ENCODE assay signal across 21 mouse cellular contexts in the genomic region with DNA sequence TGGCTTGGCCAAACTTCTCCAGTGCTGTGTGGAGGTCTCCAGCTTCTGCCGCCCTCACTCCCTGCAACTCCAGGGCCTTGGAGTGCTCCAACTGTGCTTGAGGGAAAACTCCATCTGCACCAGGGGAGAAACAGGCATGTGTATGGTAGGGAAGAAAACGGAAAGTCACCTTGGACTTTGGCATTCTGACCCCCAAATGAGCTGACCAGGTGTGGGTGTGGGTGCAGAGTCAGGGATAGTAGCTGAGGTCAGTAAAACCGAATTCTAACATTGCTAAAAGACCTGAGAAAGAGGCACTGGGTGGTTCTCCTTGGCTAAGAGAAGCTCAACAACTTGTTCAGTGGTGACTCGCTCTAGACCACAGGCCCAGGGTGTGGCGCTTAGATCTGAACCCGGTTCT. TPM values are rescaled to one million over a fixed set of nuclear protein-coding genes. Genes with fewer than 3 reads are reported as not detected.
DNase-seq lines count a peak whose midpoint lies in the region; ATAC-seq and TF ChIP-seq lines count a peak whose summit lies in the region.
"Had no signal": no experiment of that assay in that cellular context is flagged by ENCODE, and none has a peak within 500 bp of the region (broad histone marks: within the 10 kb centered on the region; RNA-seq: fewer than 3 reads in every experiment).

No protein-coding gene starts in this region.

- H3K4me3 ChIP-seq in kidney, embryonic 16.5 days (ENCODE audit: low read length): 0 out of 2 replicates have a peak overlapping the region, but pooled peaks have one; percentile 26
- H3K4me3 ChIP-seq in liver, postnatal 0 days (ENCODE audit: low read depth, low read length): peak overlapping the region; percentile 45
- H3K4me3 ChIP-seq in intestine, postnatal 0 days (ENCODE audit: low read depth, low read length): no peak overlapping the region
- H3K4me3 ChIP-seq: forebrain, embryonic 12.5 days; heart, embryonic 13.5 days; hindbrain, embryonic 12.5 days had no signal

- no peaks in the 10 kb centered on the region for H3K9me3 ChIP-seq in kidney, embryonic 16.5 days (ENCODE audit: low read length)
- H3K9me3 ChIP-seq in liver, postnatal 0 days (ENCODE audit: low read length): no peaks in the 10 kb centered on the region
- no peaks in the 10 kb centered on the region for H3K9me3 ChIP-seq in intestine, postnatal 0 days (ENCODE audit: control insufficient read depth)
- H3K9me3 ChIP-seq: forebrain, embryonic 12.5 days; heart, embryonic 13.5 days; hindbrain, embryonic 12.5 days had no signal

- no peak for TF ChIP-seq EP300 in liver, postnatal 0 days (IDR thresholded peaks at IDR 0.05; ENCODE audit: low read depth)

- 78% methylated on average over 6 of the region's 6 CpGs for WGBS in kidney, embryonic 16.5 days
- 50% methylated on average over 6 of the region's 6 CpGs for WGBS in liver, postnatal 0 days (ENCODE audit: insufficient replicate concordance)
- 76% methylated on average over 6 of the region's 6 CpGs for WGBS in intestine, postnatal 0 days

- H3K27ac ChIP-seq in kidney, embryonic 16.5 days (ENCODE audit: low read length): peak overlapping the region; percentile 90
- H3K27ac ChIP-seq in liver, postnatal 0 days (ENCODE audit: low read depth): peak overlapping the region; percentile 88
- no peak overlapping the region for H3K27ac ChIP-seq in intestine, postnatal 0 days (ENCODE audit: low read depth, low read length)
- H3K27ac ChIP-seq: forebrain, embryonic 12.5 days; heart, embryonic 13.5 days; hindbrain, embryonic 12.5 days had no signal

- no peaks in the 10 kb centered on the region for H3K27me3 ChIP-seq in kidney, embryonic 16.5 days (ENCODE audit: insufficient read depth, low read length)
- peaks cover 10% of the 10 kb centered on the region for H3K27me3 ChIP-seq in liver, postnatal 0 days (ENCODE audit: insufficient read depth, low read length)
- H3K27me3 ChIP-seq in intestine, postnatal 0 days (replicated peaks; ENCODE audit: control insufficient read depth, insufficient read depth, low read length): no peaks in the 10 kb centered on the region

- no peak for ATAC-seq in kidney, embryonic 16.5 days (ENCODE audit: low FRiP score, low TSS enrichment)
- ATAC-seq in liver, postnatal 0 days: no peak
- no peak for ATAC-seq in intestine, postnatal 0 days

- H3K4me2 ChIP-seq in kidney, embryonic 16.5 days (replicated peaks; ENCODE audit: low read depth, low read length): peak overlapping the region; percentile 24
- peak overlapping the region; percentile 88 for H3K4me2 ChIP-seq in liver, postnatal 0 days (ENCODE audit: low read depth, low read length)
- no peak overlapping the region for H3K4me2 ChIP-seq in intestine, postnatal 0 days (replicated peaks; ENCODE audit: low read depth)
- H3K4me2 ChIP-seq: forebrain, embryonic 12.5 days; heart, embryonic 13.5 days; hindbrain, embryonic 12.5 days; midbrain, embryonic 11.5 days had no signal

- peak; percentile 51 for DNase-seq in kidney, adult 11 months
- no peak for DNase-seq in kidney, postnatal 10 days
- peak; percentile 15 for DNase-seq in lung, postnatal 36 days
- no peak for DNase-seq in lung, postnatal 14 days
- DNase-seq in liver, postnatal 0 days: no peak
- DNase-seq in heart, adult 9 months (ENCODE audit: low spot score in 2 of 2): no peak
- DNase-seq: adrenal gland, adult 2 months; cerebellum, adult 11 months; cerebellum, postnatal 10 days; layer of hippocampus, adult 9-11 months; right cerebral cortex, adult 18-20 months; right cerebral cortex, postnatal 4 days; thymus, adult 18-20 months; thymus, postnatal 36 days had no signal

- no peak for TF ChIP-seq CTCF in liver, postnatal 0 days (IDR thresholded peaks at IDR 0.05; ENCODE audit: low read depth)
- TF ChIP-seq CTCF in intestine, postnatal 0 days (IDR thresholded peaks at IDR 0.05; ENCODE audit: low read depth): no peak

- no peak overlapping the region for H3K9ac ChIP-seq in kidney, embryonic 16.5 days (replicated peaks; ENCODE audit: low read length)
- H3K9ac ChIP-seq in liver, postnatal 0 days (replicated peaks): peak overlapping the region; percentile 60
- H3K9ac ChIP-seq in intestine, postnatal 0 days (ENCODE audit: low read depth, low read length): no peak overlapping the region
- H3K9ac ChIP-seq: forebrain, embryonic 12.5 days; heart, embryonic 13.5 days; hindbrain, embryonic 12.5 days had no signal

- peaks cover 10% of the 10 kb centered on the region for H3K36me3 ChIP-seq in kidney, embryonic 16.5 days (ENCODE audit: insufficient read depth, low read length)
- peaks cover 18% of the 10 kb centered on the region for H3K36me3 ChIP-seq in liver, postnatal 0 days (replicated peaks; ENCODE audit: insufficient read depth, low read length)
- H3K36me3 ChIP-seq in intestine, postnatal 0 days (ENCODE audit: control insufficient read depth, insufficient read depth): peaks cover 16% of the 10 kb centered on the region

- H3K4me1 ChIP-seq in kidney, embryonic 16.5 days (ENCODE audit: insufficient read depth, low read length): peaks cover 36% of the 10 kb centered on the region
- peaks cover 19% of the 10 kb centered on the region for H3K4me1 ChIP-seq in liver, postnatal 0 days (ENCODE audit: insufficient read depth)
- H3K4me1 ChIP-seq in intestine, postnatal 0 days (replicated peaks; ENCODE audit: control insufficient read depth, insufficient read depth, low read length): 0 out of 2 replicates have a peak, but pooled peaks cover 6% of the 10 kb centered on the region

RNA-seq across cellular contexts. Expression of gene Ttc36, which starts 1.2 kb away (rescaled TPM):
- polyA plus RNA-seq in kidney, embryonic 16.5 days (2015; fragmentation: Nextera tagmentation; extraction: Ambion mirVana): 161 and 182 TPM in 2 replicates
- 588 and 688 TPM in 2 replicates for polyA plus RNA-seq in liver, postnatal 0 days (2015; fragmentation: Nextera tagmentation; extraction: Ambion mirVana)
- polyA plus RNA-seq in intestine, postnatal 0 days (2015; fragmentation: Nextera tagmentation; extraction: Ambion mirVana): 3.2 and 4.0 TPM in 2 replicates
- polyA plus RNA-seq: embryonic facial prominence, embryonic 11.5 days; hindbrain, embryonic 12.5 days; midbrain, embryonic 11.5 days had no signal

RNA-seq across cellular contexts. Expression of gene Tmem25, which starts 2.6 kb away (rescaled TPM):
- polyA plus RNA-seq in kidney, embryonic 16.5 days (2015; fragmentation: Nextera tagmentation; extraction: Ambion mirVana): 34.9 and 40.4 TPM in 2 replicates
- polyA plus RNA-seq in liver, postnatal 0 days (2015; fragmentation: Nextera tagmentation; extraction: Ambion mirVana): 5.6 and 6.0 TPM in 2 replicates
- polyA plus RNA-seq in intestine, postnatal 0 days (2015; fragmentation: Nextera tagmentation; extraction: Ambion mirVana): 4.2 and 4.9 TPM in 2 replicates

RNA-seq across cellular contexts. Expression of gene Ift46, which starts 34.0 kb away (rescaled TPM):
- 100 and 111 TPM in 2 replicates for polyA plus RNA-seq in kidney, embryonic 16.5 days (2015; fragmentation: Nextera tagmentation; extraction: Ambion mirVana)
- polyA plus RNA-seq in liver, postnatal 0 days (2015; fragmentation: Nextera tagmentation; extraction: Ambion mirVana): 23.6 and 24.5 TPM in 2 replicates
- polyA plus RNA-seq in intestine, postnatal 0 days (2015; fragmentation: Nextera tagmentation; extraction: Ambion mirVana): 52.8 and 56.9 TPM in 2 replicates

RNA-seq across cellular contexts. Expression of gene Arcn1, which starts 34.0 kb away (rescaled TPM):
- polyA plus RNA-seq in kidney, embryonic 16.5 days (2015; fragmentation: Nextera tagmentation; extraction: Ambion mirVana): 217 and 219 TPM in 2 replicates
- polyA plus RNA-seq in liver, postnatal 0 days (2015; fragmentation: Nextera tagmentation; extraction: Ambion mirVana): 53.5 and 58.4 TPM in 2 replicates
- polyA plus RNA-seq in intestine, postnatal 0 days (2015; fragmentation: Nextera tagmentation; extraction: Ambion mirVana): 113 and 121 TPM in 2 replicates

Comparison
In these comparisons a context has a peak if more than half of its experiments do, and no peak if none do; other contexts are left out.
1. DNase-seq: peak in kidney, adult 11 months (single experiment) and lung, postnatal 36 days (single experiment); none in kidney, postnatal 10 days (single experiment), lung, postnatal 14 days (single experiment), liver, postnatal 0 days (single experiment) and heart, adult 9 months (0 of 2).
2. RNA of gene Ttc36, which starts 1.2 kb away (polyA plus RNA-seq): 588 to 688 TPM in liver, postnatal 0 days and 161 to 182 TPM in kidney, embryonic 16.5 days; 3.2 to 4.0 TPM in intestine, postnatal 0 days; every median in the first group is over 10 times any median in the second.